Mouse (Mus musculus) small intestine, adult 2 months (tissue): ENCODE measurements around the gene Glis1. TPM values are rescaled to one million over a fixed set of nuclear protein-coding genes. Genes with fewer than 3 reads are reported as not detected.

Experiments used
- H3K27ac ChIP-seq: fragments of 200-500 bp; 2 replicates; pipeline ENCODE4 v1.5.1; 2012; ENCODE audit warnings: low read depth, low read length, control low read depth, inconsistent platforms; ENCODE audit not compliant: insufficient read depth
- H3K27me3 ChIP-seq: fragments of 200-500 bp; 2 replicates; pipeline ENCODE4 v1.6.1; 2012; ENCODE audit warnings: mild to moderate bottlenecking, moderate library complexity, low read length, inconsistent platforms; ENCODE audit not compliant: control insufficient read depth, insufficient read depth
- H3K36me3 ChIP-seq: fragments of 200-500 bp; 2 replicates; pipeline ENCODE4 v1.6.1; 2012; ENCODE audit warnings: mild to moderate bottlenecking, low read length, control low read depth, inconsistent platforms; ENCODE audit not compliant: control insufficient read depth, insufficient read depth
- H3K4me1 ChIP-seq: fragments of 200-500 bp; 2 replicates; pipeline ENCODE4 v1.6.1; 2012; ENCODE audit warnings: low read length, inconsistent platforms, mixed read lengths; ENCODE audit not compliant: control insufficient read depth, insufficient read depth, insufficient read length
- H3K4me3 ChIP-seq: fragments of 200-500 bp; 2 replicates; pipeline ENCODE4 v1.5.1; 2012; ENCODE audit warnings: low read depth, mild to moderate bottlenecking, control low read depth, inconsistent platforms, low read length, moderate library complexity
- CTCF ChIP-seq: fragments of 200-500 bp; IDR thresholded peaks from 2 replicates; pipeline ENCODE4 v1.5.1; 2012; ENCODE audit warnings: low read depth, mild to moderate bottlenecking, control low read depth, inconsistent platforms, low read length, moderate library complexity, mixed read lengths; ENCODE audit not compliant: insufficient replicate concordance, insufficient read length; ENCODE audit errors: extremely low read depth
- POLR2A ChIP-seq: fragments of 200-500 bp; IDR thresholded peaks from 2 replicates; pipeline ENCODE4 v1.6.1; 2012; ENCODE audit warnings: low read depth, mild to moderate bottlenecking, control low read depth, inconsistent platforms, low read length, moderate library complexity
- WGBS: fragments of 180-500 bp; shearing (Covaris S2); methylation state at CpG from one replicate; pipeline ENCODE4 v1.1.7; 2018; 5-methylcytosine and 5-hydroxymethylcytosine counted together
- polyA plus RNA-seq: library from polyadenylated mRNA; depleted of rRNA; stranded (reverse); fragments of >200 nt; gene quantifications from 2 replicates; pipeline ENCODE4 v1.2.3, GENCODE M21; 2012

Gene Glis1
- polyA plus RNA-seq, 1 experiment = 1.0 TPM

DNA sequence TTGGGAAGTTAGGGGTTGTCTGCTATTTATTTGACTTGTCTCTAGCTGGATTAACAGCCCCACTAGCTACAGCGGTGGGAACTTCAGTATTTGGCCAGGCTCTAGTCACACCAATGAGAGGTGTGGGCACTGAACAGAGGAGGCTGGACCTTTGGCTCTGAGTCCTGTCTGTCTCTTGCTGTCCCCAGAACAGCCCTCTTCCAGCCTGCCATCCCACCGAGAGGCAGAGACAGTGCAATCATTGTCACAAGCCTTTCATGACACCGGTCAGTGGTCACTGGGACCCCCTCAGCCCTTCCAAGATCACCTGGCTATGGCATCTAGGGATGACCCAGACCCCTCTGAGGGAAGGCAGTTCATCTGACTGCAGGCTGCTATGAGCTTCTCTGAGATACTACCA, 104.6 kb downstream of the Glis1 start:
- H3K27me3 ChIP-seq = no peaks in the 10 kb centered on the region
- WGBS = 79% methylated on average over 3 of the region's 3 CpGs
- H3K36me3 ChIP-seq = no peaks in the 10 kb centered on the region
- H3K27ac ChIP-seq = no peak overlapping the region
- no peaks in the 10 kb centered on the region for H3K4me1 ChIP-seq
- H3K4me3 ChIP-seq = no peak overlapping the region
- TF ChIP-seq CTCF (no peak), POLR2A (no peak)

DNA sequence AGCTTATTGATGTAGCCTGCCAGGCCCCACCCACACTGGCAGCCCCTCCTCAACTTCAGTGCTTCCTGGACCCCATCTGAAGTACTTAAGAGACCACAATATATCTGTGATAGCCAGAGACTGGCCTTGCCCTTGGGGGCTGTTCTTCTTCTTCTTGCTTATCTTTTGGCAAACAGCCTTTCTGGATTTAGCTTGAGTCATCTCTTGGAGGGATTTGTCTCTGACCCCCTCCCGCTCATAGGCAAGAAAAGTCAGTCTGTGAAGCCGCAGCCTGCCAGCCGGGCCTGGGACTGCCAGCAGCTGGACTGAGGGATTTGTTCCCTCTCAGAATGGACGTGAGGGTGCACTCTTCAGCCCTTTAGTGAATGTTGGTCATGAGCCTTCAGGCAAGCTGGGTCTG, 107.4 kb downstream of the Glis1 start:
- Histone ChIP-seq H3K4me3 (no peak overlapping the region), H3K36me3 (no peaks in the 10 kb centered on the region), H3K27ac (no peak overlapping the region), H3K27me3 (no peaks in the 10 kb centered on the region), H3K4me1 (no peaks in the 10 kb centered on the region)
- TF ChIP-seq POLR2A = no peak
- TF ChIP-seq CTCF = no peak
- 65% methylated on average over 4 of the region's 4 CpGs for WGBS

DNA sequence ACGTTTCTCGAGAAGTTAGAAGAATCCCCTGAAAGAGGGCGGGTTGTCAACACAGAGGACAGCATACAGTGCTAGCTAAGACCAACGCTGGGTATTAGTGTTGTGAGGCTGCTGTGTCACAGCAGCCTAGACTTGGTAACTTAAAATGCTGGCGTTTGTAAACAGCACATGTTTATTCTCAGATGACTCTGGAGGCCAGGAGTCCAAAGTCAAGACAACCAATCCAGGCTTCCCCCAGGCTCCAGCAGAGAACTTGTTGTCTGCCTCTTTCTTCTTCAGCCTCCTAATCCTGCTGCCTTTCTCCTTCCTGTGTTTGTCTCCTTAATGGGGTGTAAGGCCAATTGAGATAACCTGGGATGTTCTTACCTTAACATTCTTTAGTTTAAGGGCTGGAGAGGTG, 110.5 kb downstream of the Glis1 start:
- no peak for TF ChIP-seq POLR2A
- TF ChIP-seq CTCF = no peak
- Histone ChIP-seq H3K36me3 (no peaks in the 10 kb centered on the region), H3K27ac (no peak overlapping the region), H3K4me1 (no peaks in the 10 kb centered on the region), H3K27me3 (no peaks in the 10 kb centered on the region), H3K4me3 (no peak overlapping the region)
- 41% methylated on average over 5 of the region's 5 CpGs for WGBS

DNA sequence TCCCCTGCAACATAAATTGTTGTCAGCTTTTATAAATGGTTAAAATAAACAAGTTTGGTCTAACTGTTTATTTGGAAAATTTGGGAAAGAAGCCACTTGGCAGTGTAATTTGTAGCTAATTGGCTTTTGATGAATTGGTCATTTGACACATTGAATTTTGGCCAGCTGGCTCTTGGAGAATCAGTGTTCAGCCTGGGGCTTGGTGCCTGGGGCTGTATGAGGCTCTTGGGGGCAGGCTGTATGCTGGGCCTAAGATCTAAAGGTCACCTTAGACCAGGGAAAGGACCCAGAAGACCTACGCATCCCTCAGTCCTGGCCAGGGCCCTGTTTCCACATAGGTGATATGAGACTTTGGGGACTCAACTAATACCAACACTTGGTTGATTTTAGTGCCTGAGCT, 111.3 kb downstream of the Glis1 start:
- TF ChIP-seq CTCF (no peak), POLR2A (no peak)
- Histone ChIP-seq H3K36me3 (no peaks in the 10 kb centered on the region), H3K4me1 (no peaks in the 10 kb centered on the region), H3K27ac (no peak overlapping the region), H3K27me3 (no peaks in the 10 kb centered on the region), H3K4me3 (no peak overlapping the region)
- 77% methylated on average over 1 of the region's 1 CpGs for WGBS

- H3K4me1 ChIP-seq = no peaks in the 10 kb centered on the region
- 59% methylated on average over 8 of the region's 8 CpGs for WGBS
- TF ChIP-seq POLR2A (no peak), CTCF (no peak)
- no peaks in the 10 kb centered on the region for H3K36me3 ChIP-seq
- no peak overlapping the region for H3K4me3 ChIP-seq
- no peaks in the 10 kb centered on the region for H3K27me3 ChIP-seq
- H3K27ac ChIP-seq = no peak overlapping the region
Observed at GRCm38 (mm10) chr4:107546525-107546924, 112.1 kb downstream of the Glis1 start.

- no peak overlapping the region for H3K4me3 ChIP-seq
- H3K4me1 ChIP-seq = no peaks in the 10 kb centered on the region
- 35% methylated on average over 10 of the region's 10 CpGs for WGBS
- H3K27ac ChIP-seq = no peak overlapping the region
- no peaks in the 10 kb centered on the region for H3K36me3 ChIP-seq
- TF ChIP-seq CTCF = no peak
- TF ChIP-seq POLR2A = no peak
- no peaks in the 10 kb centered on the region for H3K27me3 ChIP-seq
Observed at GRCm38 (mm10) chr4:107550096-107550495, 115.7 kb downstream of the Glis1 start.

GRCm38 (mm10) chr4:107550546-107550945, 116.2 kb downstream of the Glis1 start:
- H3K27me3 ChIP-seq = no peaks in the 10 kb centered on the region
- H3K36me3 ChIP-seq = no peaks in the 10 kb centered on the region
- no peaks in the 10 kb centered on the region for H3K4me1 ChIP-seq
- H3K27ac ChIP-seq = no peak overlapping the region
- no peak overlapping the region for H3K4me3 ChIP-seq
- TF ChIP-seq POLR2A (no peak), CTCF (no peak)
- WGBS = 55% methylated on average over 3 of the region's 3 CpGs

GRCm38 (mm10) chr4:107552696-107553095, 118.3 kb downstream of the Glis1 start:
- Histone ChIP-seq H3K36me3 (no peaks in the 10 kb centered on the region), H3K4me3 (no peak overlapping the region), H3K27ac (no peak overlapping the region), H3K27me3 (no peaks in the 10 kb centered on the region), H3K4me1 (no peaks in the 10 kb centered on the region)
- TF ChIP-seq CTCF (no peak), POLR2A (no peak)
- 63% methylated on average over 5 of the region's 5 CpGs for WGBS
